Mouse (Mus musculus) liver, postnatal 0 days (tissue): ENCODE data around the gene 2510009E07Rik.

Experiments used
- CTCF ChIP-seq: sonication (generic); IDR thresholded peaks from 2 replicates; pipeline ENCODE4 v1.5.1; 2016; ENCODE audit warnings: antibody characterized with exemption, low read depth
- EP300 ChIP-seq: IDR thresholded peaks from 2 replicates; pipeline ENCODE4 v1.6.1; 2016; ENCODE audit warnings: antibody characterized with exemption, low read depth, mild to moderate bottlenecking

GRCm38 (mm10) chr16:21735638-21736037 lies 41.2 kb upstream of the 2510009E07Rik start:
- TF ChIP-seq CTCF (no peak), EP300 (no peak)
